7 mouse cellular contexts compared by ENCODE assay signal in the genomic region with DNA sequence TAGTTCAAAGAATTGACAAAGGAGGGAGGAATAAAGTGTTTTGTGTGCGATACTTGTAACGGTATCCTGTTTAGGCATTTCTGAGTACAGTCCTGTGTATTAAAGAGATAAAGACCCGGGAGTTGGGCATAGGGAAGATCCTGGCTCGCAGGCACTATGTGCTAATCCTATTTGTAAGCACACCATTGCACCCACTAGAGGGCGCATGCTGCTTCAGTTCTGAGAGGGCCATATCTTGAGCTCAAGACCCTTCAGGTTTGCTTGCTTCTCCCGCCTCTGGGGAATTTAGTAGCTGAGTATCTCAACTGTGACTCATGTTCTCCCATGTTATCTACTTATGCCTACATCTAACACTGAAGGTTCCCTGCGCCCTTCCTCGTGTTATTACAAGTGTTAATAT. TPM values are rescaled to one million over a fixed set of nuclear protein-coding genes. Genes with fewer than 3 reads are reported as not detected.
DNase-seq lines count a peak whose midpoint lies in the region; TF ChIP-seq lines count a peak whose summit lies in the region.

No protein-coding gene starts in this region.

- TF ChIP-seq CTCF in lung, adult 2 months (IDR thresholded peaks at IDR 0.05; ENCODE audit: insufficient read depth, low read length), result peak; percentile 79

- no peak for TF ChIP-seq POLR2A in lung, adult 2 months (IDR thresholded peaks at IDR 0.05; ENCODE audit: borderline replicate concordance, extremely low read depth, low read depth, low read length)

- peaks cover 2% of the 10 kb centered on the region for H3K4me1 ChIP-seq in lung, adult 2 months (ENCODE audit: control insufficient read depth, insufficient read depth, low read length)

- 27% methylated on average over 8 of the region's 8 CpGs for WGBS in lung, adult 2 months

- no peak overlapping the region for H3K4me3 ChIP-seq in lung, adult 2 months (replicated peaks; ENCODE audit: extremely low read depth, low read depth, low read length)

- DNase-seq in left cerebral cortex, adult 18-20 months (ENCODE audit: low spot score in 2 of 2), result peak; percentile 42 to 50
- DNase-seq in left cerebral cortex, adult 11 months (ENCODE audit: low spot score), result no peak
- peak; percentile 87 for DNase-seq in NIH3T3 (ENCODE audit: low read depth)
- DNase-seq in cerebellum, adult 9-10 months, result peak; percentile 16
- peak; percentile 75 for DNase-seq in heart, postnatal 4 days
- peak; percentile 42 for DNase-seq in lung, adult 2 months
- peak; percentile 79 for DNase-seq in right cerebral cortex, postnatal 14 days

RNA-seq across cellular contexts. Expression of a gene that starts 36.7 kb away (rescaled TPM):
- 1 to 10 TPM; 1.5 to 3.0 TPM for total RNA-seq in left cerebral cortex, adult 18-20 months (2021)
- 1 to 10 TPM; 1.8 to 3.0 TPM for total RNA-seq in heart, postnatal 4 days (2021)
- polyA plus RNA-seq in lung, adult 2 months (2012; rRNA removed), result 10.2 and 12.7 TPM in 2 replicates
